In the genomic region with DNA sequence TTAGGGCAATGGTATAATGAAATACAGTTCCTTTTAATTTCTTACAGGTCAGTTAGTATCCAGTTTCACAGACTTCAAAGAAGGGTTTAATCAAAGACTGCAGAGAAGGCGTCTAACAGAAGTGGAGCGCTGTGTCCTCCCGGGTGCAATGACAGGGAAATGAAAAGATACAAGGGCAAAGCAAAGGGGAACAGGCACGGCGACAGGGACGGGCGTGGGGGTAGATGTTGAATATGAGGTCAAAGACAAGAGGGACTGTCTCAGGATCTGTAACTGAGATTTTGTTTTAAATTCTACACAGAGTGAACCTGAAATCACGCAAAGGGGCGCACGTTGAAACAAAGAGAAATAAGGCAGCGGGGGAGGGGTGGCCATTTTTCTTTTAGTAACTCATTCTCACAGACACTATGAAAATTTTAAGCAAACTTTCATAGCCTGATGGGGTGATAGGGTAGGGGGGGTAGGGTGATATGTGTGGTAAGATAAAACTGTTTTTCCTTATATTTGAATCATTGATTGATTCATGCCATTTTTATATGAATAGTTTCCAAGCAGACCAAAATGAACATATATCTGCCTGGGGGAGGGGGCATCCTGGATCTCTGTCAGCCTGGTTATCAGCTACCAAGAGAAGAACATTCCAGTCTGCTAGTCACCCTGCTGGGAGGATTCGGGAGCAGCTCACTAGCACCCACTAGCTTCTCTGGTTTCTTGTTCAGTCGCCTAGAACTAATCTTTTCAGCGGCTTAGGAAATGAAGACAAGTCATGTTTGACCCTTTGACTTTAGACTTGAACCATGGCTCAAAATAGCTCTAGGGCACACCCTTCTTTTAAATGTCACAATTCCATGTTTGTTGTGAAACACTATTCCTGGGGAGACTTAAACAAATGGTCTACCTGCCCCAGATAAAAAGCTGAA, we compare ENCODE assay signal across 8 mouse cellular contexts.
A peak's percentile ranks its signal among the peaks of the same experiment; 100 is the strongest.
DNase-seq lines count a peak whose midpoint lies in the region; ATAC-seq and TF ChIP-seq lines count a peak whose summit lies in the region.

No protein-coding gene starts in this region.

- no peaks in the 10 kb centered on the region for H3K9me3 ChIP-seq in forebrain, embryonic 13.5 days (replicated peaks)
- no peaks in the 10 kb centered on the region for H3K9me3 ChIP-seq in kidney, postnatal 0 days (replicated peaks; ENCODE audit: low read length)
- no peaks in the 10 kb centered on the region for H3K9me3 ChIP-seq in stomach, embryonic 14.5 days (ENCODE audit: control insufficient read depth, low read depth, low read length)

- H3K4me3 ChIP-seq in spleen, adult 2 months (ENCODE audit: extremely low read depth, insufficient read depth, insufficient read length) = peak overlapping the region; percentile 23; the same call in 1 of the 2 replicates
- peak overlapping the region; percentile 13 for H3K4me3 ChIP-seq in forebrain, embryonic 13.5 days
- H3K4me3 ChIP-seq in kidney, postnatal 0 days (replicated peaks; ENCODE audit: low read depth, low read length) = peak overlapping the region; percentile 31
- H3K4me3 ChIP-seq in stomach, embryonic 14.5 days (ENCODE audit: low read depth, low read length) = peak overlapping the region; percentile 19; the same call in 1 of the 2 replicates
- H3K4me3 ChIP-seq in cerebellum, adult 2 months (replicated peaks; ENCODE audit: insufficient read depth, low read depth, low read length) = no peak overlapping the region

- no peak overlapping the region for H3K27ac ChIP-seq in spleen, adult 2 months (ENCODE audit: insufficient read depth, low read length)
- H3K27ac ChIP-seq in forebrain, embryonic 13.5 days = no peak overlapping the region
- peak overlapping the region; percentile 71 for H3K27ac ChIP-seq in kidney, postnatal 0 days
- no peak overlapping the region for H3K27ac ChIP-seq in stomach, embryonic 14.5 days (ENCODE audit: low read length)
- H3K27ac ChIP-seq in cerebellum, adult 2 months (ENCODE audit: insufficient read depth, low read length) = no peak overlapping the region

- peak in 1 of 2 experiments; percentile 7 for DNase-seq in spleen, adult 2 months (ENCODE audit: low read depth in 1 of 2, low spot score in 2 of 2)
- DNase-seq in spleen, adult 18-20 months = no peak
- peak; percentile 78 for DNase-seq in kidney, postnatal 0 days (ENCODE audit: low spot score)
- no peak for DNase-seq in layer of hippocampus, adult 9-11 months
- DNase-seq in cerebellum, adult 2 months = no peak
- DNase-seq in spleen, postnatal 14 days (ENCODE audit: low spot score in 2 of 2) = no peak

- TF ChIP-seq CTCF in spleen, adult 2 months (IDR thresholded peaks at IDR 0.05; ENCODE audit: extremely low read depth, insufficient read depth, insufficient read length, insufficient replicate concordance) = no peak
- TF ChIP-seq CTCF in kidney, postnatal 0 days (IDR thresholded peaks at IDR 0.05; ENCODE audit: low read depth) = peak; percentile 60
- no peak for TF ChIP-seq CTCF in cerebellum, adult 2 months (IDR thresholded peaks at IDR 0.05; ENCODE audit: borderline replicate concordance, insufficient read depth, low read depth, low read length)

- ATAC-seq in forebrain, embryonic 13.5 days = peak; percentile 41
- ATAC-seq in kidney, postnatal 0 days (replicated peaks; ENCODE audit: low FRiP score, low read depth) = peak; percentile 44
- no peak for ATAC-seq in stomach, embryonic 14.5 days (ENCODE audit: insufficient number of reproducible peaks, insufficient read depth, low FRiP score, low read depth)

- H3K4me2 ChIP-seq in forebrain, embryonic 13.5 days = peak overlapping the region; percentile 41
- peak overlapping the region; percentile 62 for H3K4me2 ChIP-seq in kidney, postnatal 0 days (ENCODE audit: low read length)
- peak overlapping the region; percentile 49 for H3K4me2 ChIP-seq in stomach, embryonic 14.5 days (replicated peaks; ENCODE audit: low read depth, low read length)

- no peak overlapping the region; the same call in 1 of the 2 replicates for H3K9ac ChIP-seq in forebrain, embryonic 13.5 days
- H3K9ac ChIP-seq in kidney, postnatal 0 days (ENCODE audit: low read depth, low read length) = peak overlapping the region; percentile 32
- H3K9ac ChIP-seq in stomach, embryonic 14.5 days (replicated peaks; ENCODE audit: low read depth, low read length) = no peak overlapping the region

- no peaks in the 10 kb centered on the region for H3K4me1 ChIP-seq in spleen, adult 2 months (ENCODE audit: control insufficient read depth, insufficient read depth, insufficient read length)
- peaks cover 13% of the 10 kb centered on the region; the same call in 1 of the 2 replicates for H3K4me1 ChIP-seq in forebrain, embryonic 13.5 days
- peaks cover 13% of the 10 kb centered on the region; the same call in 1 of the 2 replicates for H3K4me1 ChIP-seq in kidney, postnatal 0 days (replicated peaks; ENCODE audit: insufficient read depth, low read length)
- no peaks in the 10 kb centered on the region for H3K4me1 ChIP-seq in stomach, embryonic 14.5 days (ENCODE audit: control insufficient read depth, insufficient read depth, low read length)
- H3K4me1 ChIP-seq in cerebellum, adult 2 months (ENCODE audit: control insufficient read depth, insufficient read depth, low read length) = no peaks in the 10 kb centered on the region

- H3K27me3 ChIP-seq in spleen, adult 2 months (ENCODE audit: control insufficient read depth, insufficient read depth, low read length) = no peaks in the 10 kb centered on the region
- no peaks in the 10 kb centered on the region for H3K27me3 ChIP-seq in forebrain, embryonic 13.5 days
- no peaks in the 10 kb centered on the region for H3K27me3 ChIP-seq in kidney, postnatal 0 days (ENCODE audit: insufficient read depth, low read length)
- no peaks in the 10 kb centered on the region for H3K27me3 ChIP-seq in stomach, embryonic 14.5 days (ENCODE audit: control insufficient read depth, insufficient read depth, low read length)
- H3K27me3 ChIP-seq in cerebellum, adult 2 months (ENCODE audit: control insufficient read depth, insufficient read depth, low read length) = no peaks in the 10 kb centered on the region

- TF ChIP-seq POLR2A in spleen, adult 2 months (IDR thresholded peaks at IDR 0.05; ENCODE audit: low read depth, low read length) = no peak
- no peak for TF ChIP-seq POLR2A in cerebellum, adult 2 months (IDR thresholded peaks at IDR 0.05; ENCODE audit: borderline replicate concordance, insufficient read depth, low read length)

- no peaks in the 10 kb centered on the region for H3K36me3 ChIP-seq in spleen, adult 2 months (ENCODE audit: control insufficient read depth, insufficient read depth, low read length)
- H3K36me3 ChIP-seq in forebrain, embryonic 13.5 days (ENCODE audit: poor library complexity, severe bottlenecking) = no peaks in the 10 kb centered on the region
- no peaks in the 10 kb centered on the region for H3K36me3 ChIP-seq in kidney, postnatal 0 days (ENCODE audit: insufficient read depth, low read length)
- H3K36me3 ChIP-seq in stomach, embryonic 14.5 days (ENCODE audit: control insufficient read depth, insufficient read depth, low read length) = no peaks in the 10 kb centered on the region

- 41% methylated on average over 14 of the region's 14 CpGs for WGBS in spleen, adult 2 months
- WGBS in forebrain, embryonic 13.5 days = 49% methylated on average over 14 of the region's 14 CpGs
- 22% methylated on average over 14 of the region's 14 CpGs for WGBS in kidney, postnatal 0 days
- 54% methylated on average over 14 of the region's 14 CpGs for WGBS in stomach, embryonic 14.5 days
- WGBS in cerebellum, adult 2 months = 69% methylated on average over 14 of the region's 14 CpGs
